Mouse (Mus musculus): Measurements from ENCODE around the gene Cfdp1.

DNA sequence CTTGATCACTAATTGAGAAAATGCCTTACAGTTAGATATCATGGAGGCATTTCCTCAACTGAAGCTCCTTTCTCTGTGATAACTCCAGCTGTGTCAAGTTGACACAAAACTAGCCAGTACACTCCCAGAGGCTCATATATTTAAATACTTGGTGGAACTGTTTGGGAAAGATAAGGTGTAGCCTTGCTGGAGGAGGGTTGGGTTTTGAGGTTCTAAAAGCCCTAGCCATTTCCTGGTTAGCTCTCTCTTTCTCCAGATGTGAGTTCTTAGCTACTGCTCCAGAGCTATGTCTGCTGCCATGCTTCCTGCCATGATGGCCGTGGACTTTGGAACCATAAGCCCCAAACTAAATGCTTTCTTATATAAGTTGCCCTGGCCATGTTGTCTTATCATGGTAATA is 33.4 kb upstream of the Cfdp1 start:
- TF ChIP-seq POLR2A (IDR thresholded peaks at IDR 0.05; ENCODE audit: low read depth, low read length) (no peak), CTCF (IDR thresholded peaks at IDR 0.05; ENCODE audit: extremely low read depth, insufficient read depth, insufficient read length, insufficient replicate concordance) (no peak)
